Mouse (Mus musculus): Measurements from ENCODE around the gene Edem1.

DNA sequence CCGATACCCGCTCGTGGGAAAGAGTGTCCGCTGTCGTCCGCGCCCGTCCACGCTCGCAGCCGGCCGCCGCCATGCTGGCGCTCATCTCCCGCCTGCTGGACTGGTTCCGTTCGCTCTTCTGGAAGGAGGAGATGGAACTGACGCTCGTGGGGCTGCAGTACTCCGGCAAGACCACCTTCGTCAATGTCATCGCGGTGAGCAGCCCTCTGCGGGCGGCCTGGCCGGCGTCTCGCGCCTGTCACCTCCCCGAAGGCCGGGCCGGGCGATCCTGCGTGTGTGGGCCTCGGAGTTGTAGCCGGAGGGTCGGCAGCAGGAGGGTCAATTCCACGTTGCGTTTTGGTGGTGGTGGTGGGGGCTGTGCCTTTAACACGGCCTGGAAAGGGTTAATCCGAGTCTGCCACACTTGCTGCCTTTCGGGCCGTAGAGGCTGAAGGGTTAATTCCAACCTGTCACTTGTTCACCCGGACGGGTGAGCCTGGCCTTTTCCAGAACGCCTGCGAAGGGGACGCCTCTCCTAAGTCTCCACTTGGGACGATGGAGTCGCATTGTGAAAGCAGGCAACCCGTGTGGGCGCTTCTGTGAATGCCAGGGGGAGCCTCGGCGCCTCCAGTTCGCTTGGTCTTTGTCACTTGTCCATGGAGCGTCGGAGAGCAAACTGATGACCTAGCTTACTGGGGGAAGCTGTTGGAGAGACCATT is 45.1 kb upstream of the Edem1 start:
- TF ChIP-seq POLR2A (IDR thresholded peaks at IDR 0.05; ENCODE audit: low read depth, low read length) (no peak), CTCF (conservative IDR thresholded peaks at IDR 0.05; ENCODE audit: insufficient read depth, insufficient read length, low read depth, low read length) (no peak)
